In genomic region chr2:161561502-161561901, GRCm38 (mm10) we compare ENCODE assay signal across 14 mouse cellular contexts.
A peak's percentile ranks its signal among the peaks of the same experiment; 100 is the strongest.
DNase-seq lines count a peak whose midpoint lies in the region; ATAC-seq lines count a peak whose summit lies in the region.
"Had no signal": no experiment of that assay in that cellular context is flagged by ENCODE, and none has a peak within 500 bp of the region (broad histone marks: within the 10 kb centered on the region; RNA-seq: fewer than 3 reads in every experiment).

No protein-coding gene starts in this region.

- no peak overlapping the region for H3K27ac ChIP-seq in midbrain, embryonic 15.5 days
- H3K27ac ChIP-seq: embryonic facial prominence, embryonic 15.5 days; hindbrain, embryonic 12.5 days; limb, embryonic 12.5 days had no signal

- H3K36me3 ChIP-seq in midbrain, embryonic 15.5 days (replicated peaks): no peaks in the 10 kb centered on the region
- H3K36me3 ChIP-seq: embryonic facial prominence, embryonic 15.5 days; hindbrain, embryonic 12.5 days; limb, embryonic 12.5 days had no signal

- DNase-seq in lung, postnatal 14 days: peak; percentile 1
- no peak for DNase-seq in lung, adult 18-20 months
- DNase-seq in frontal cortex, postnatal 36 days (ENCODE audit: low spot score in 2 of 2): peak; percentile 10 to 50
- peak; percentile 17 to 30 for DNase-seq in heart, adult 9 months (ENCODE audit: low spot score in 2 of 2)
- peak; percentile 23 to 35 for DNase-seq in right cerebral cortex, postnatal 10 days (ENCODE audit: low spot score in 2 of 2)
- DNase-seq in natural killer cell, adult 2 months (ENCODE audit: low spot score in 2 of 2): no peak
- no peak for DNase-seq in embryo, embryonic 10.5 days (ENCODE audit: low spot score)
- DNase-seq: adrenal gland, postnatal 14 days; cerebellum, adult 9-10 months; kidney, postnatal 25 days had no signal

- 90% methylated on average over 2 of the region's 2 CpGs for WGBS in midbrain, embryonic 15.5 days

- no peaks in the 10 kb centered on the region for H3K9me3 ChIP-seq in midbrain, embryonic 15.5 days
- H3K9me3 ChIP-seq: embryonic facial prominence, embryonic 15.5 days; hindbrain, embryonic 12.5 days; limb, embryonic 12.5 days had no signal

- no peaks in the 10 kb centered on the region for H3K4me1 ChIP-seq in midbrain, embryonic 15.5 days
- H3K4me1 ChIP-seq: embryonic facial prominence, embryonic 15.5 days; hindbrain, embryonic 12.5 days; limb, embryonic 12.5 days had no signal

- no peak overlapping the region for H3K4me2 ChIP-seq in midbrain, embryonic 15.5 days
- H3K4me2 ChIP-seq: embryonic facial prominence, embryonic 15.5 days; hindbrain, embryonic 12.5 days; limb, embryonic 12.5 days had no signal

- ATAC-seq in midbrain, embryonic 15.5 days (replicated peaks): no peak

- H3K27me3 ChIP-seq in midbrain, embryonic 15.5 days (replicated peaks): no peaks in the 10 kb centered on the region
- H3K27me3 ChIP-seq: embryonic facial prominence, embryonic 15.5 days; hindbrain, embryonic 12.5 days; limb, embryonic 12.5 days had no signal

- H3K4me3 ChIP-seq in midbrain, embryonic 15.5 days: no peak overlapping the region
- H3K4me3 ChIP-seq: embryonic facial prominence, embryonic 15.5 days; hindbrain, embryonic 12.5 days; limb, embryonic 12.5 days had no signal

- no peak overlapping the region for H3K9ac ChIP-seq in midbrain, embryonic 15.5 days
- H3K9ac ChIP-seq: embryonic facial prominence, embryonic 15.5 days; hindbrain, embryonic 12.5 days; limb, embryonic 12.5 days had no signal

Comparison
In these comparisons a context has a peak if more than half of its experiments do, and no peak if none do; other contexts are left out.
1. DNase-seq: peak in lung, postnatal 14 days (single experiment), frontal cortex, postnatal 36 days (2 of 2), heart, adult 9 months (2 of 2) and right cerebral cortex, postnatal 10 days (2 of 2); none in lung, adult 18-20 months (0 of 2), natural killer cell, adult 2 months (0 of 2) and embryo, embryonic 10.5 days (single experiment).